Mouse (Mus musculus): Measurements from ENCODE around the gene Ppfibp1. TPM values are rescaled to one million over a fixed set of nuclear protein-coding genes. Genes with fewer than 3 reads are reported as not detected.
A peak's percentile ranks its signal among the peaks of the same experiment; 100 is the strongest.

Gene Ppfibp1
- total RNA-seq, 2 experiments from 2014 or later = 35.3 to 40.6 TPM

DNA sequence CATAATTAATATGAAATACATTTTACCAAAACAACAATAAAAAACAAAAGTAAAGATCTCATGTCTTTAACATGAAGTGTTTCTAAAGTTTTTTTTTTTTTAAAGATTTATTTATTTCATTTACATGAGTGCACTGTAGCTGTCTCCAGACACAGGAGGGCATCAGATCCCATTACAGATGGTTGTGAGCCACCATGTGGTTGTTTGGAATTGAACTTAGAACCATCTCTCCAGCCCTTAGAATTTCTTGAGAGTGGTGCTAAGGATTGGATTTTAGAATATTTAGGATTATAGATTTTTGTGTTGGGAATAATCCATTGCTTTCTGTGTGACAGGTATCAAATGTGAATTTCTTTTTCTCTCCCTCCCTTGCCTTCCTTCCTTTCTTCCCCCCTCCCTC lies 55.7 kb downstream of the Ppfibp1 start:
- peak; percentile 55 for TF ChIP-seq CTCF (conservative IDR thresholded peaks at IDR 0.05)
- H3K4me3 ChIP-seq = no peak overlapping the region
- H3K27ac ChIP-seq = no peak overlapping the region
- no peak for DNase-seq (ENCODE audit: low spot score in 2 of 2)

DNA sequence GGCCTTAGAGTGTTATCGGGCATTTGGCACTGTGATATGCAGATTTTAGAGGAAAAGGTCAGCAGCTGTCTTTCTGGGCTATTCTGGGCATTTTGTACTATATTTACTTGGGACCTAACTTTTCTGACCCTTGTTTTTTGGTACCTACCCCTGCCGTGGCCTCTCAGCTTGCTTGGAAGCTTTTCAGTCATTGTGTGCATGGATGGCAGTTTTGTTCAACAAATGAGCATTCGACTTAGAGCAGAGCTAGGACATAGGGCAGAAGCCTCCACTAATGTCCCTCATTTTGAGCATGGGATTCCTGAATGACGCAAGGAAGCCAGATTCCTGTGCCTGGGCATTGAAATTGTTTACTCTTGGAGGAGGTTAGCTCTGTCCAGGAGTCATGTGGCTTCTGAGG lies 56.5 kb downstream of the Ppfibp1 start:
- TF ChIP-seq CTCF (conservative IDR thresholded peaks at IDR 0.05) = no peak
- DNase-seq (ENCODE audit: low spot score in 2 of 2) = no peak
- no peak overlapping the region for H3K27ac ChIP-seq
- no peak overlapping the region for H3K4me3 ChIP-seq

DNA sequence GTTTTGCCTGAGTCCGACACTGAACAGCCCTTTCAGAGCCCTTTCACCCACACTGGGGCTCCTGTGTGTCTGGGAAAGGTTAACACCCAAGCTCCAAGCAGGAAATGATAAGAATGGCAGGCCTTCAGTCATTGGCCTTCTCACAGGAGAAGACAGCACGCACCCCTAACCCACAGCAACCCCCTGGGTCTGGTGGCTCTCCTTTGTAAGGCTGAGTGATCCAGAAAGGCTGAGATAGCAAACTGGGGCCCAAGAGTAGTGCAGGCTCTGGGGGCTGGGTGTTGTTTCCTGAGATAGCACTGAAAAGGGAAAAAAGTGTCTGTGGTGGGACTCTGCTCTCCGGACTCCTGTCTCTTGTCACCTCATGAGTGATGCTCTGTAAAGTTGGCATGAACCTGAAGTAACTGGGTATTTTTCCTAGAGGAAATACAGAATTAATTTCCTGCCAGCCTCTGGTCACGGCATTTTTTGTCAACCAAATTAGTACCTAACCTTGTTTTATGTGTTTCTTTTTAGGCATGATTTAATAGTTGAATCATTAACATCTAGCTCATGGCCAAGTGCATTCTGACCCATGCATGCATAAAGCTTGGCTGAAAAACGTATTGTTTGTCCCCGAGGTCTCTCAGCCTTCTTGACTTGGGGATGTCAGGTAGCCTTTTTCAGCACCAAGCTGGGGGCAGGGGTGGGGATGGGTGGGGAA lies 58.2 kb downstream of the Ppfibp1 start:
- TF ChIP-seq CTCF (conservative IDR thresholded peaks at IDR 0.05) = no peak
- DNase-seq (ENCODE audit: low spot score in 2 of 2) = no peak
- no peak overlapping the region for H3K4me3 ChIP-seq
- no peak overlapping the region for H3K27ac ChIP-seq

- H3K4me3 ChIP-seq = no peak overlapping the region
- TF ChIP-seq CTCF (conservative IDR thresholded peaks at IDR 0.05) = no peak
- no peak overlapping the region for H3K27ac ChIP-seq
- DNase-seq (ENCODE audit: low spot score in 2 of 2) = no peak
Observed at GRCm38 (mm10) chr6:146947186-146947585, 58.9 kb downstream of the Ppfibp1 start.

DNA sequence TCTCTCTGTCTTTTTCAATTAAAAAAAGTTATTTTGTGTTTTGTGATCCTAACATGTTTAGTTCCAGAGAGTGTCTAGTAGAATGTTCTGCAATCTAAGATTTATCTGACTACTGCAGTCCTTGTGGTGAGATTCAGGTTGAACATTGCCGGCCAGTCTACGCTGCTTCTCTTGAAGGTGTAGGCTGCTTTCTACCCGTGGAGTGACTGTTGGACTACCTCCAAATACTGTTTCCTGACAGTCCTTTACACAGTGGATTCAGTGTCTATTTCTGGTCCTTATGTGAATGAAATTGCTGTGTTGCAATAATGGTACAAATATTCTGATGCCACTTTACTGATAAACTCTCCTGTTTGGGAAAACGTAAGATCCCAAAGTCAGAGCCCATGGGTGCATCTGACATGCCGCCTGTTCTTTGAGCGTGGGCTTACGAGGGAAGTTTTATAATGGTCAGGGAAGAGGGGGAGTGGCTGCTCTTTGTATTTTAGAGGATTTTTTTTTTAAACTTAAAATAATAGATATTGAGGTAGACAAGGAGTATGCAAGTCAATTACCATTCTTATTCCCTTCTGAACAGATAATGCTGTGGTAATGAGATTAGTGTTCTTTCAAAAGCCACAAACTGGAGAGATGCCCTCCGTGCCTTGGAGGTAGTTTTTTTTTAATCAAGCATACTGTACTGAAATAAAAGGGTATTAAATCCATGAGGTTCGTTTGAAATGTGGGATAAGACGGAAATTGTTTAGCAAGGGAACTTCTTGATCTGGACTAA lies 61.6 kb downstream of the Ppfibp1 start:
- no peak overlapping the region for H3K27ac ChIP-seq
- TF ChIP-seq CTCF (conservative IDR thresholded peaks at IDR 0.05) = no peak
- DNase-seq (ENCODE audit: low spot score in 2 of 2) = no peak
- H3K4me3 ChIP-seq = no peak overlapping the region

DNA sequence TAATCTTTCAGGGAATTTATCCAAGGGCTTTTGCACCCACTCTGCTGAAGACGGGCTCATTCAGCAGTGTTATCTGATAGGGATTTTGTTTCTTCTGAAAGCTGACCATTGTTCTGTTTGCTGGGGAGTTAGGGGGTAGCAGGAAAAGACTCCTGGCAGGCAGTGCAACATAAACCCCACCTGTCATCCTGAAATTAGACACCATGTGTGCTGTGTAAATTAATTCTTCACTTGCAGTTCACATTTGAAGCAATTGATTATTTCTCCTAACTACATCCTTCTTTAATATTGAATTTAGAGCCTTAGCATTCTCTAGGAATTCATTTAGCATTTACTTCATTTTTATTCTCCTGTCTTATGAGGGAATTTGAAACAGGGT lies 62.2 kb downstream of the Ppfibp1 start:
- no peak for DNase-seq (ENCODE audit: low spot score in 2 of 2)
- Histone ChIP-seq H3K27ac (no peak overlapping the region), H3K4me3 (no peak overlapping the region)
- no peak for TF ChIP-seq CTCF (conservative IDR thresholded peaks at IDR 0.05)

GRCm38 (mm10) chr6:146954258-146954657 lies 66.0 kb downstream of the Ppfibp1 start, which contains the start of gene 1700034J05Rik:
Gene 1700034J05Rik, minus strand, starts transcription at chr6:146954422.
- TF ChIP-seq CTCF (conservative IDR thresholded peaks at IDR 0.05) = no peak
- DNase-seq (ENCODE audit: low spot score in 2 of 2) = no peak
- H3K27ac ChIP-seq = no peak within 1 kb of the TSS
- H3K4me3 ChIP-seq = no peak within 1 kb of the TSS

GRCm38 (mm10) chr6:146955475-146955874 lies 67.2 kb downstream of the Ppfibp1 start:
- no peak for TF ChIP-seq CTCF (conservative IDR thresholded peaks at IDR 0.05)
- no peak overlapping the region for H3K4me3 ChIP-seq
- no peak for DNase-seq (ENCODE audit: low spot score in 2 of 2)
- H3K27ac ChIP-seq = peak overlapping the region; percentile 25; the same call in 1 of the 2 replicates

DNA sequence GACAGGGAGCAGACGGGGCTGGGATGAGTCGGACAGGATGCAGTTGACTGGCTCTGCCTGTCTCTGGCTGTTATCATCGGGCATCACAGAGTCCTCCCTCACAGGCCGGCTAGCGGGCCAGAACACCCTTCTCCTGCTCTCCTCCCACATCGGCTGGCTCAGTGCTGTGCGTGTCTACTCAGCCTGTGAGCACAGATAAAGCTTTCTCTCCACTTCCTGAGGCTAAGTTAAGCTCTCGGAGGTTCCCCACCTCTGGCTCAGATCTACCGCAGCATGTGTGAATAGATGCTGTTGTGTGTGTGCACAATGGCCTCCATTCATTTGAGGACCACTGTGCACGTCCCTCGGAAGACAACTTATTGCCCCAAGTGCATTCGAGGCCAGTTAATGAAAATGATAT lies 67.6 kb downstream of the Ppfibp1 start:
- no peak overlapping the region for H3K4me3 ChIP-seq
- no peak for DNase-seq (ENCODE audit: low spot score in 2 of 2)
- TF ChIP-seq CTCF (conservative IDR thresholded peaks at IDR 0.05) = no peak
- H3K27ac ChIP-seq = peak overlapping the region; percentile 25; the same call in 1 of the 2 replicates

DNA sequence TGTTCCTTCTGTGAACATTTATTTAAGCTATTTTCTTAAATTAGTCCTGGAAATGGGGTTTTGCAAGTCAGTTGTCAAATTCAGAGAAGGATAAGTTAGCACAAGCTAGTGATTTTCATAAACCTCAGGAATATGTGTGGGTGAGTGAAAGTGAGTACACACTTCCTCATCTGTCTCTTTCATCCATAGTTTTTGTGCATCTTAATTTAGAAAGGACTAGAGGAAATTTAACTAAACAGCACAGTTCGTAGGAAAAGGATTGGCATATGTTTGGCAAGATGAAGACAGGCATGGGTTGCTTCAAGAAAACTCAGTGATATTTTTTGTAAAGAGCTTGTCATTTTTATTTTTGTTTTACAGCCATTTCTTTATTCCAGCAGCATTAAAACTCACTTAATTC lies 68.7 kb downstream of the Ppfibp1 start:
- DNase-seq (ENCODE audit: low spot score in 2 of 2) = peak in 1 of 2 experiments; percentile 28
- no peak for TF ChIP-seq CTCF (conservative IDR thresholded peaks at IDR 0.05)

DNA sequence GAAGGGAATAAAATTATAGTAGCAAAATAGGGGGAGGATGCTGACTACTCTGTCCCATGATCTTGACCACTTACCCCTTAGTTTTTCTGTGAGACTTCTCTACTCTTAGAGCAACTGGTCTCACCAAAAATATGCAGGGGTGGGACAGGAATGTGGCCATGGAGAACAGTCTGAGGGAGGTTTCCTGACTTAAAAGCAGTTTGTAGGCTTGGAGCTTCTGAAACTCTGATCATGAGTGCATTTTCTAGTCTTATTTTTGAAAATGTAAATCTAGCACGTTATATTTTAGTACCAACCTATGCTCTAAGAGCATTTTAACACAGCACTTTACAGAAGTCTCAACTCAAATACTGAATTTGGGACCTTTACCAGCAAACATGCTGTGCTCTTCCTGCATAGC lies 70.4 kb downstream of the Ppfibp1 start:
- Histone ChIP-seq H3K27ac (no peak overlapping the region), H3K4me3 (no peak overlapping the region)
- no peak for DNase-seq (ENCODE audit: low spot score in 2 of 2)
- TF ChIP-seq CTCF (conservative IDR thresholded peaks at IDR 0.05) = no peak

More for the DNA sequence above, 68.7 kb downstream of the Ppfibp1 start:
- H3K4me3 ChIP-seq = no peak overlapping the region
- no peak overlapping the region for H3K27ac ChIP-seq

DNA sequence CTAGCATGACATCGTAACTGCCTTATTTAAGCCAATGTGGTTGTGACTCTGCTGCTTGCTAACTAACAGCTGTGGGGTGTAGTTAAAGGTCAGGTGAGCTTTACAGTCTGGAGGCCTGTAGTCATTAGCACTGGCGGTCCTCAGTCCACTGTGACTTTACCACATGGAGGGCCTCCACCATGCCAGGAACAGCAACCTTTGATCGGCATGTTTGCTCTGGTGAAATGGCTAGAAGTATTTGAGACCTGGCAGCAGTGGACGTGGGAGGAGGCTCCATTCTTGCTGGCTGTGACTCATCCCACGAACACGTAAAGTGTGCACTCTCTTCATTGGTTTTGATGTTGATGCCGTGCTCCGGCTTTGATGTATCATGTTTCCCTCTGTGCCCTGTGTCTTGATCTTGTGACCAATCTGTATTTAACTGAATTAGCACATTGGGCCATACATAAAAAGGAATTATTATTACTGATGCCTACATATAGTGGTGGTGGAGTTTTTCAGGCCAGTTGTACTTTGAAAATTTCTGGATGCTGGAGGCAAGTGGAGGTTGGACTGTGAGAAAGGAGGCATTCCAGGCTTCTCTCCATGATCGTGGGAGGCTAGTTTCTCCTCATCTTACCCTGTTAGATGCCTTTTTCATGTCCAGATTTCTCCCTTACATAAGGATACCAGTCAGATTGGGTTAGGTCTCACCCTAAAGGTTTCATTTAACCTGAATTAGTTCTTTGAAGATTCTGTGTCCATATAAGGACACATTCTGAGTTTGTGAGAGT lies 71.8 kb downstream of the Ppfibp1 start:
- DNase-seq (ENCODE audit: low spot score in 2 of 2) = no peak
- no peak for TF ChIP-seq CTCF (conservative IDR thresholded peaks at IDR 0.05)
- no peak overlapping the region for H3K27ac ChIP-seq

DNA sequence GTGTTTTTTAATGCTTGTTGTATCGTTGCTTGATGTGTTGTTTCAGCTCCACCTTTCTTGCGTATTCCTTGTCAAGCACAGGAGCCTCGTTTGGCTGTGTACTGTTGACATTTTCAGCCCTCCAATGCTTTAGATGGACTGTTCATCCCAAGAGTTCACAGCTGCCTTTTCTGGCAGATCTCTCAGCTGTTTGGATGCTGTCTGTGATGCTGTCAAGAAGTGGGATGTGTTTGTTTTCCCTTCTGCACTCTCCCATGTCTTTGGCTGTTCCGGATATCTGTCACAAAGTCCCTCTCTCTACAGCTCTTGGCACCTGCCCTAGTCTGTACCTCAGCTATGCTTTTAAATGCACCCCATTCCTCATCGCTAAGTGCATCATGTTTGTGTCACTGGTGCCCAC lies 72.7 kb downstream of the Ppfibp1 start:
- no peak for TF ChIP-seq CTCF (conservative IDR thresholded peaks at IDR 0.05)
- Histone ChIP-seq H3K27ac (no peak overlapping the region; the same call in 1 of the 2 replicates), H3K4me3 (no peak overlapping the region)
- no peak for DNase-seq (ENCODE audit: low spot score in 2 of 2)

More for the DNA sequence above, 71.8 kb downstream of the Ppfibp1 start:
- no peak overlapping the region for H3K4me3 ChIP-seq

Data from layer of hippocampus, adult 2 months (tissue).